Mouse (Mus musculus) myocyte (in vitro differentiated cells): ENCODE data around the gene Defb45. TPM values are rescaled to one million over a fixed set of nuclear protein-coding genes. Genes with fewer than 3 reads are reported as not detected.
A peak's percentile ranks its signal among the peaks of the same experiment; 100 is the strongest.

Source experiments
- H3K27me3 ChIP-seq: one replicate; pipeline ENCODE4 v1.6.1; 2011; ENCODE audit not compliant: control insufficient read depth, insufficient read depth, insufficient read length
- H3K36me3 ChIP-seq: one replicate; pipeline ENCODE4 v1.6.1; 2011; ENCODE audit not compliant: control insufficient read depth, insufficient read depth
- H3K4me2 ChIP-seq: one replicate; pipeline ENCODE4 v1.6.1; 2011; ENCODE audit warnings: low read depth, control low read depth
- H3K4me3 ChIP-seq: one replicate; pipeline ENCODE4 v1.5.1; 2011; ENCODE audit warnings: mild to moderate bottlenecking, control low read depth, moderate library complexity
- H3K79me2 ChIP-seq: one replicate; pipeline ENCODE4 v1.6.1; 2011; ENCODE audit not compliant: control insufficient read depth, insufficient read depth
- H3ac ChIP-seq: one replicate; pipeline ENCODE4 v1.6.1; 2011; ENCODE audit not compliant: control insufficient read depth, insufficient read length
- CEBPB ChIP-seq: IDR thresholded peaks from 2 replicates; pipeline ENCODE4 v1.6.1; 2011; ENCODE audit warnings: mild to moderate bottlenecking, moderate library complexity; ENCODE audit not compliant: poor library complexity, insufficient read depth, severe bottlenecking
- E2F4 ChIP-seq: IDR thresholded peaks from one replicate; pipeline ENCODE4 v1.6.1; 2011; ENCODE audit warnings: mild to moderate bottlenecking, control low read depth, moderate library complexity; ENCODE audit not compliant: insufficient read depth
- MAX ChIP-seq: IDR thresholded peaks from one replicate; pipeline ENCODE4 v1.6.1; 2011; ENCODE audit warnings: low read depth, mild to moderate bottlenecking, control low read depth
- MYOD1 ChIP-seq, 3 experiments: IDR thresholded peaks; one replicate each; pipeline ENCODE4 v1.6.1; 2011; ENCODE audit warnings: control low read depth in 2 of 3, low read depth in 2 of 3, mild to moderate bottlenecking in 2 of 3, moderate library complexity in 1 of 3; ENCODE audit not compliant: insufficient read length in 2 of 3, control insufficient read depth in 1 of 3
- MYOG ChIP-seq, 3 experiments: IDR thresholded peaks; one replicate each; pipeline ENCODE4 v1.6.1; 2011; ENCODE audit warnings: control low read depth in 2 of 3, low read depth in 2 of 3, mild to moderate bottlenecking in 2 of 3; ENCODE audit not compliant: insufficient read length in 2 of 3, control insufficient read depth in 1 of 3, insufficient read depth in 1 of 3
- POLR2A ChIP-seq: IDR thresholded peaks from one replicate; pipeline ENCODE4 v1.6.1; 2011; ENCODE audit warnings: low read depth, mild to moderate bottlenecking, control low read depth, moderate library complexity; ENCODE audit not compliant: insufficient read length
- POLR2AphosphoS2 ChIP-seq: IDR thresholded peaks from one replicate; pipeline ENCODE4 v1.6.1; 2011; ENCODE audit warnings: low read depth, control low read depth; ENCODE audit not compliant: insufficient read length
- REST ChIP-seq: IDR thresholded peaks from one replicate; pipeline ENCODE4 v1.6.1; 2011; ENCODE audit warnings: mild to moderate bottlenecking, control low read depth, moderate library complexity; ENCODE audit not compliant: insufficient read depth, insufficient read length
- SRF ChIP-seq: IDR thresholded peaks from one replicate; pipeline ENCODE4 v1.6.1; 2011; ENCODE audit warnings: low read depth; ENCODE audit not compliant: control insufficient read depth, insufficient read length
- TCF12 ChIP-seq: IDR thresholded peaks from one replicate; pipeline ENCODE4 v1.6.1; 2011; ENCODE audit warnings: mild to moderate bottlenecking, control low read depth; ENCODE audit not compliant: poor library complexity, insufficient read depth, severe bottlenecking
- TCF3 ChIP-seq: IDR thresholded peaks from one replicate; pipeline ENCODE4 v1.6.1; 2011; ENCODE audit warnings: low read depth, control low read depth; ENCODE audit not compliant: insufficient read length
- USF1 ChIP-seq: IDR thresholded peaks from one replicate; pipeline ENCODE4 v1.6.1; 2011; ENCODE audit warnings: low read depth, mild to moderate bottlenecking, control low read depth, moderate library complexity
- polyA plus RNA-seq: library from polyadenylated mRNA; unstranded; fragments of >200 nt; fragmentation: generic; extraction: Trizol; gene quantifications from one replicate; pipeline ENCODE4 v1.2.1, GENCODE M21; 2012; ENCODE audit warnings: missing spikeins

The Defb45 gene
- polyA plus RNA-seq, 1 experiment = 0.30 TPM

DNA sequence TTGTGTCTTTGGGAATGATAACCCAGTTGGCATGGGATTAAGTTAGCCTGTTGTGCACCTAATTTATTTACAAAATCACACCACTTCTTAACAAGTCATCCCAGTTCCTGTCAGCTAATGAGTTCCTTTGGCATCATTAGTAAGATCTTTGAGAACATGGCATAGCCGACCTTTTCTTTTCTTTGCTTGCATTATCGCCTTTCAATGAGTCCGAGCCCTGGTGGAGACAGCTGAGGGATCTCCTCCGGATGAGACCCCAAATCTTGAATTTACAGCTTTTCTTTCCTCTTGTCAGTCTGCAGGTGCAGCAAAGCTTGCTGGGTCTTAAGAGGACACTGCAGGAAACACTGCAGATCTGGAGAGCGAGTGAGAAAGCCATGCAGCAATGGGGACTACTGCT, 30.2 kb downstream of the Defb45 start, which contains the start of gene Gm17416:
Gm17416 (plus strand) TSS at position 301 of the 400 bp plus-strand sequence.
- TF ChIP-seq E2F4 = no peak
- peaks cover 3% of the 10 kb centered on the region for H3K27me3 ChIP-seq
- no peak within 1 kb of the TSS for H3K4me3 ChIP-seq
- H3K4me2 ChIP-seq = no peak within 1 kb of the TSS
- no peaks in the 10 kb centered on the region for H3K79me2 ChIP-seq
- no peak within 1 kb of the TSS for H3ac ChIP-seq
- no peaks in the 10 kb centered on the region for H3K36me3 ChIP-seq

DNA sequence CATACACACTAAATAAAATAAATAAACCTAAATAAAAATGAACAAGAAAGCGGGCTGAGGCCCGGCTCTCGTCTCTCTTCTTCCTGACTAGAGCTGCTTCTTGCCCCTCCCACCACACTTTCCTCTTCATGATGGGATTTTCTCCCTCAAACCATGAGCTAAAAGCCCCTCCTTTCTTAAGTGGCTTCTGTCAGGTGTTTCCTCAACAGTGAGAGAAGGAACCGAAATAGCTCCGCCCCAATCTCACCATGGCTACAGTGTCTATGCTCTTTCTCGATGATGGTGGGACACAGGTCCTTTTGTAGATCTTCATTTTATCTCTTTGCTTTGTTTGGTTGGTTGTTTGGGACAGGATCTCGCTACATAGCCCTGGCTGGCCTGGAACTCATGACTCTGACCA, 42.5 kb downstream of the Defb45 start:
- Histone ChIP-seq H3K27me3 (peaks cover 12% of the 10 kb centered on the region), H3ac (no peak overlapping the region), H3K4me3 (no peak overlapping the region), H3K4me2 (no peak overlapping the region), H3K79me2 (no peaks in the 10 kb centered on the region), H3K36me3 (no peaks in the 10 kb centered on the region)
- TF ChIP-seq POLR2A (no peak), SRF (no peak), MYOG (IDR thresholded peaks at IDR 0.05; ENCODE audit: control insufficient read depth in 1 of 3, insufficient read depth in 1 of 3, insufficient read length in 2 of 3, low read depth in 2 of 3) (no peak), REST (no peak), E2F4 (no peak), CEBPB (no peak), TCF12 (no peak), USF1 (no peak), POLR2AphosphoS2 (no peak), MAX (no peak), MYOD1 (IDR thresholded peaks at IDR 0.05; ENCODE audit: control insufficient read depth in 1 of 3, insufficient read length in 2 of 3, low read depth in 2 of 3) (no peak), TCF3 (no peak)

DNA sequence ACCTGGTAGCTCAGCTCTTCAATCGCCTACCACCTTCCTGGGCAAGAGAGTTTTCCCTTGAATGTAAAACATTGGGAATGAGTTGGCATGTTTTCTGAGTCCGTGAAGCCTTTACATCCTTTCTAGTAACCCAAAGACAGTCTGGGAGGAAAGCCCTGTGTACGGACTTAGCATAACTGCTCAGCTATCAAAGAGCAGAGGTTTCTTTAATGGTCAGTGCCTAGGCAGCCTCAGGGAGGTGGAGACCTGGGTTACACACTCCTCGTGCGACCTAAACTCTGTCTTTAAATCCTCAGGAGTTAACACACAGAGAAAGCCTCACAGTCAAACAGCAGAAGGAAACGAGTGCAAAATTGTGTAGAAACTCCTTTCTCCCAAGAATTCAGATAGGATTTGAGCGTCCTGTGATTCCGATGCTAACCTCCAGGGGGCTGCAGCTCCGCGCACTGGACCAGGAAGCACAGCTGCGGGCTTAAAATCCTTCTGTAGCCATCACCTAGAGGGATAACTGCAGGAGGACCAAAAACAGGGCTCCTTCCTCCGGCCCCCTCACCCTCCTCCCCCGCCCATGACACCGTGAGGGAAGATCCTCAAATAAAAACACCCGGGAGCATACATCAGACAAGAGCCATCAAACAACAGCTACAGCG, 45.3 kb downstream of the Defb45 start:
- Histone ChIP-seq H3K27me3 (peaks cover 21% of the 10 kb centered on the region), H3K4me2 (peak overlapping the region; percentile 72), H3K79me2 (no peaks in the 10 kb centered on the region), H3ac (no peak overlapping the region), H3K4me3 (no peak overlapping the region), H3K36me3 (no peaks in the 10 kb centered on the region)
- TF ChIP-seq MAX (no peak), SRF (no peak), USF1 (no peak), POLR2AphosphoS2 (no peak), REST (no peak), MYOD1 (IDR thresholded peaks at IDR 0.05; ENCODE audit: control insufficient read depth in 1 of 3, insufficient read length in 2 of 3, low read depth in 2 of 3) (no peak), E2F4 (no peak), CEBPB (no peak), POLR2A (no peak), MYOG (IDR thresholded peaks at IDR 0.05; ENCODE audit: control insufficient read depth in 1 of 3, insufficient read depth in 1 of 3, insufficient read length in 2 of 3, low read depth in 2 of 3) (no peak), TCF12 (no peak), TCF3 (no peak)

DNA sequence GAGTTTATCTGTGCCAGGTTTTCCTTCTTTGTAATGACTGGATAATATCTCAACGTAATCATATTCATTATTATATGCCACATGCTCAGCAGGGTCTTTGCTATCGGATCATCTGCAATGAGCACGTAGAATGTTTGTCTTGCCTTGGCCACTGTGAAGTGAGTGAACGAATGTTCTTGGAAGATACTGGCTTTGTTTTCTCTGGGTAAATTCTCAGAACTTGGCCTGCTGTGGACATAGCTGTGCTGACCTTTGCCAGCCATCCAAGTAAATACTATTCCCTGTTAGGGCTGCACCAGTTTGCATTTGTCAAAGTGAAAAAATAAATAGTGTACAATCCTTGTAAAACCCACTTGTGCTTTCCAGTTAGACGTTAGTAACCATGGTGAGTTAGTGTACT, 51.1 kb downstream of the Defb45 start:
- H3K36me3 ChIP-seq = no peaks in the 10 kb centered on the region
- no peaks in the 10 kb centered on the region for H3K79me2 ChIP-seq
- H3K4me2 ChIP-seq = no peak overlapping the region
- peaks cover 29% of the 10 kb centered on the region for H3K27me3 ChIP-seq
- H3ac ChIP-seq = no peak overlapping the region
- H3K4me3 ChIP-seq = no peak overlapping the region
- TF ChIP-seq E2F4 (no peak), MAX (no peak), MYOD1 (IDR thresholded peaks at IDR 0.05; ENCODE audit: control insufficient read depth in 1 of 3, insufficient read length in 2 of 3, low read depth in 2 of 3) (no peak), TCF3 (no peak), TCF12 (no peak), CEBPB (no peak), MYOG (IDR thresholded peaks at IDR 0.05; ENCODE audit: control insufficient read depth in 1 of 3, insufficient read depth in 1 of 3, insufficient read length in 2 of 3, low read depth in 2 of 3) (no peak), POLR2AphosphoS2 (no peak), USF1 (no peak), REST (no peak)

DNA sequence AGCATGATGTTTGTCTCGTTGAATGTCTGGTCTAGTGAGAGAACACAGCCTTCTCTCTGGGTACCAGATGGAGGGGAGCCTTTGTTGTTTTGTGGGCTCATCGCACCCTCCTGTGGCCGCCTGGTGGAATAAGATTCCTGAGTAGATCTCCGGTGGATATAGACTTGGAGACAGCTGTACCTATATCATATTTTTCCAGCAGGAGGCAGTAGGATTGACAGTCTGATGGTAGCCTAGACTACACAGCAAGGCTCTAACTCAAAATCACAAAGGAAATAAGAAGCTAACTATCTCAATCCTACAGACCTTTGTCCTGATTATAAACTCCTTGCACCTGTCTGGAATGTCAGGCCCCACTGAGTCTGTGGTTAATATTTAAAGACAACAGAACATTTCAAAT, 54.5 kb downstream of the Defb45 start:
- TF ChIP-seq E2F4 (no peak), USF1 (no peak)
- Histone ChIP-seq H3K79me2 (no peaks in the 10 kb centered on the region), H3K4me3 (no peak overlapping the region)

More for the DNA sequence above, 54.5 kb downstream of the Defb45 start:
- H3K4me2 ChIP-seq = no peak overlapping the region
- H3K36me3 ChIP-seq = no peaks in the 10 kb centered on the region
- H3ac ChIP-seq = no peak overlapping the region
- H3K27me3 ChIP-seq = peaks cover 15% of the 10 kb centered on the region
